ENCODE assay signal across 8 mouse cellular contexts in the genomic region with DNA sequence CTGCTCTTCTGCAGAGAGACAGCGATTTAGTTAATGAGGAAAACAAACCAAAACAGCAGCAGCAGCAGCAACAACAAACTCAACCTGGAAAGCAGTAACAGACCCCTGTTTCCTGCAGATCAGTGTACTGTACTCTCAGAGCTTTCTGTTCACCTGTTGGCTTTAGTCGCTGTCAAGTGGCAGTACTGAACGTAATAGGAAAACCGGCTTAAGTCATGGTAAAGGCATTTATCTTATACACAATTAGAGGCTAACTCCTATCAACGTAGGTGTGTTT. TPM values are rescaled to one million over a fixed set of nuclear protein-coding genes. Genes with fewer than 3 reads are reported as not detected.
A peak's percentile ranks its signal among the peaks of the same experiment; 100 is the strongest.
DNase-seq lines count a peak whose midpoint lies in the region; ATAC-seq lines count a peak whose summit lies in the region.

No protein-coding gene starts in this region.

- H3K4me2 ChIP-seq in limb, embryonic 13.5 days (replicated peaks), result peak overlapping the region; percentile 73
- H3K4me2 ChIP-seq in stomach, embryonic 15.5 days, result peak overlapping the region; percentile 68

- H3K4me3 ChIP-seq in megakaryocyte, embryonic 14.5 days (replicated peaks), result peak overlapping the region; percentile 97
- H3K4me3 ChIP-seq in limb, embryonic 13.5 days, result peak overlapping the region; percentile 91
- peak overlapping the region; percentile 92 for H3K4me3 ChIP-seq in stomach, embryonic 15.5 days (replicated peaks)

- H3K4me1 ChIP-seq in megakaryocyte, embryonic 14.5 days, result peaks cover 27% of the 10 kb centered on the region
- peaks cover 24% of the 10 kb centered on the region for H3K4me1 ChIP-seq in limb, embryonic 13.5 days
- H3K4me1 ChIP-seq in stomach, embryonic 15.5 days, result peaks cover 8% of the 10 kb centered on the region

- no peaks in the 10 kb centered on the region for H3K27me3 ChIP-seq in megakaryocyte, embryonic 14.5 days (replicated peaks)
- H3K27me3 ChIP-seq in limb, embryonic 13.5 days, result no peaks in the 10 kb centered on the region
- no peaks in the 10 kb centered on the region for H3K27me3 ChIP-seq in stomach, embryonic 15.5 days (replicated peaks)

- H3K27ac ChIP-seq in limb, embryonic 13.5 days, result no peak overlapping the region; the same call in 1 of the 2 replicates
- peak overlapping the region; percentile 31; the same call in 1 of the 2 replicates for H3K27ac ChIP-seq in stomach, embryonic 15.5 days

- H3K9ac ChIP-seq in limb, embryonic 13.5 days, result peak overlapping the region; percentile 100
- H3K9ac ChIP-seq in stomach, embryonic 15.5 days, result no peak overlapping the region

- no peaks in the 10 kb centered on the region for H3K9me3 ChIP-seq in megakaryocyte, embryonic 14.5 days
- no peaks in the 10 kb centered on the region for H3K9me3 ChIP-seq in limb, embryonic 13.5 days
- no peaks in the 10 kb centered on the region for H3K9me3 ChIP-seq in stomach, embryonic 15.5 days

- H3K36me3 ChIP-seq in megakaryocyte, embryonic 14.5 days (replicated peaks; ENCODE audit: low read length), result peaks cover 4% of the 10 kb centered on the region
- 0 out of 2 replicates have a peak, but pooled peaks cover under 1% of the 10 kb centered on the region for H3K36me3 ChIP-seq in limb, embryonic 13.5 days
- H3K36me3 ChIP-seq in stomach, embryonic 15.5 days, result no peaks in the 10 kb centered on the region

- 53% methylated on average over 5 of the region's 5 CpGs for WGBS in limb, embryonic 13.5 days
- WGBS in stomach, embryonic 15.5 days, result 38% methylated on average over 5 of the region's 5 CpGs

- peak; percentile 31 for DNase-seq in CD4-positive, CD25-positive, alpha-beta regulatory T cell, adult 2 months (ENCODE audit: low read depth, low spot score)
- no peak for DNase-seq in frontal cortex, postnatal 10 days (ENCODE audit: low spot score in 2 of 2)
- DNase-seq in kidney, adult 8-10 months, result no peak

- no peak for ATAC-seq in CD4-positive, CD25-positive, alpha-beta regulatory T cell, adult 4 months
- no peak for ATAC-seq in megakaryocyte, adult 5-6 weeks (ENCODE audit: poor library complexity, severe bottlenecking)
- ATAC-seq in limb, embryonic 13.5 days (ENCODE audit: low FRiP score, low read depth), result no peak
- no peak for ATAC-seq in stomach, embryonic 15.5 days (ENCODE audit: insufficient read depth, low FRiP score, low read depth)

RNA-seq across cellular contexts. Expression of a gene that starts 2.3 kb away (rescaled TPM):
- 10 to 100 TPM; 11.7 to 13.3 TPM for polyA plus RNA-seq in CD4-positive, CD25-positive, alpha-beta regulatory T cell, adult 4 months (2017; shearing (Covaris generic))
- polyA plus RNA-seq in megakaryocyte, embryonic 14.5 days (2012; ENCODE audit: insufficient read depth, low replicate concordance), result 3.4 and 4.3 TPM in 2 replicates
- 30.8 and 31.5 TPM in 2 replicates for total RNA-seq in megakaryocyte, adult 5-6 weeks (2015)
- total RNA-seq in megakaryocyte, adult 5-6 weeks (2017), result 25.7 and 28.8 TPM in 2 replicates
- polyA plus RNA-seq in limb, embryonic 13.5 days (2015; fragmentation: Nextera tagmentation; extraction: Ambion mirVana), result 35.3 and 37.0 TPM in 2 replicates
- polyA plus RNA-seq in stomach, embryonic 15.5 days (2015; fragmentation: Nextera tagmentation; extraction: Ambion mirVana), result 22.4 and 23.3 TPM in 2 replicates
